Mouse (Mus musculus) C2C12 (cell line): ENCODE results near the gene Sh2d6. TPM values are rescaled to one million over a fixed set of nuclear protein-coding genes. Genes with fewer than 3 reads are reported as not detected.

ENCODE experiments used
- H3K27me3 ChIP-seq: one replicate; pipeline ENCODE4 v1.6.1; 2011; ENCODE audit not compliant: control insufficient read depth, insufficient read depth, insufficient read length
- H3K36me3 ChIP-seq: one replicate; pipeline ENCODE4 v1.6.1; 2011; ENCODE audit not compliant: control insufficient read depth, insufficient read depth
- H3K4me3 ChIP-seq: one replicate; pipeline ENCODE4 v1.5.1; 2011; ENCODE audit warnings: mild to moderate bottlenecking, control low read depth; ENCODE audit not compliant: poor library complexity, insufficient read depth, severe bottlenecking
- H3K79me2 ChIP-seq: one replicate; pipeline ENCODE4 v1.6.1; 2011; ENCODE audit not compliant: control insufficient read depth, insufficient read depth
- H3K79me3 ChIP-seq: one replicate; pipeline ENCODE4 v1.6.1; 2011; ENCODE audit warnings: low read depth, control low read depth
- H3ac ChIP-seq: one replicate; pipeline ENCODE3; 2011; ENCODE audit warnings: low read depth; ENCODE audit not compliant: control insufficient read depth, insufficient read length
- CEBPB ChIP-seq: IDR thresholded peaks from one replicate; pipeline ENCODE4 v1.6.1; 2011; ENCODE audit warnings: low read depth, mild to moderate bottlenecking, control low read depth, moderate library complexity
- CTCF ChIP-seq: IDR thresholded peaks from one replicate; pipeline ENCODE4 v1.5.1; 2011; ENCODE audit not compliant: control insufficient read depth, insufficient read depth, insufficient read length
- FOSL1 ChIP-seq: IDR thresholded peaks from one replicate; pipeline ENCODE4 v1.8.0; 2011; ENCODE audit warnings: mild to moderate bottlenecking, low read length; ENCODE audit not compliant: poor library complexity, insufficient read depth, severe bottlenecking
- MAX ChIP-seq: IDR thresholded peaks from one replicate; pipeline ENCODE4 v1.6.1; 2011; ENCODE audit warnings: mild to moderate bottlenecking, control low read depth
- MYOD1 ChIP-seq: IDR thresholded peaks from one replicate; pipeline ENCODE4 v1.6.1; 2011; ENCODE audit warnings: low read depth; ENCODE audit not compliant: control insufficient read depth, insufficient read length
- MYOG ChIP-seq: IDR thresholded peaks from one replicate; pipeline ENCODE4 v1.6.1; 2011; ENCODE audit not compliant: control insufficient read depth, insufficient read length; ENCODE audit errors: extremely low read depth
- USF1 ChIP-seq: IDR thresholded peaks from one replicate; pipeline ENCODE4 v1.6.1; 2011; ENCODE audit warnings: low read depth, mild to moderate bottlenecking, control low read depth, moderate library complexity
- polyA plus RNA-seq: library from polyadenylated mRNA; unstranded; fragments of >200 nt; fragmentation: generic; extraction: Trizol; gene quantifications from one replicate; pipeline ENCODE4 v1.2.1, GENCODE M21; 2012; ENCODE audit warnings: missing spikeins

Gene Sh2d6
- polyA plus RNA-seq, 1 experiment: 0.26 TPM

DNA sequence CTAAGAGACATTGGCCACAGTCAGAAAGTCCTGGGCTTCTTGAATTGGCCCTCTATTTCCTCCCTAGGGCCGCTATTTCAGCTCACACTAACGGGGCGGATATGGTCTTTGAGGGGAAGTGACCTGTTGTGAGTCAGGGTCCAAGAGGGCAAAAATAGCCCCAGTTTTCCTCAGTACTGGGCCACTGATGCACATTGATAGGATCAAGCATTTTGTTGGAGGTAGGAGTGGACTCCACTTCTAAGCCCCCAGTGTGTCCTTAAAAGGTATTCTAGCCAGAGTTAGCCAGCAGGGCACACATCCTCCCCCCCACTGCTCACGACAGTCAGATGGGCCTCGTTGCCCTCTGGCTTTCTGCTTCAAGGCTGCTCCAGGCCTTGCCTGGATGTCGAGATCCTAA, 28.5 kb upstream of the Sh2d6 start:
- Histone ChIP-seq H3K4me3 (peak overlapping the region; percentile 43), H3K79me3 (peaks cover 30% of the 10 kb centered on the region), H3K79me2 (peaks cover 55% of the 10 kb centered on the region), H3K36me3 (peaks cover 2% of the 10 kb centered on the region), H3ac (peak overlapping the region; percentile 81), H3K27me3 (no peaks in the 10 kb centered on the region)
- no peak for TF ChIP-seq CEBPB

DNA sequence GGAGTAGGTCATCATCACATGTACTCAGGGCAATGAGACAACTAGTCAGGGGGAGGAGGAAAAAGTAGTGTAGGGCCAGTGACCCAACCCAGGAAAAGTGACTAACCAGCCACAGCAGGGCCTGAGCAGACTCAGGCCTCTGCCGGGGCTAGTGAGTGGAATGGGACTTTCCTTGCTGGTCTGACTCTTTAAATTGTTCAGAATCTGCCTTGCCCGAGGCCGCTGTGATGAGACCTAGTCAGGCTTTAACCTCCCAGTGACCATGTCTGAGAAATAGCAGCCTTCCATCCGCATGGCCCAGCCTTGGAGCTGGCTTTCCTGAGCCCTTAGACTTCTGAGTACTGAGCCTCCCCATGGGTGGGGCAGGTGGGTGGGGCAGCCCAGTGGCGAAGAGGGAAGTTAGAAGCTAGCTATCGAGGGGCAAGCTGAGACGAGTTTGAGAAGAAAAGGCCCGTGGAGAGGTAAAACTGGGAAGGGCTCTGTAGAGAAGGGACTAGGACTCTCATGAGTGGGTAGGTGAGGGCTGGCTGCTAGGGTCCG, 27.6 kb upstream of the Sh2d6 start:
- no peak for TF ChIP-seq MYOG
- TF ChIP-seq CEBPB: no peak
- TF ChIP-seq CTCF: no peak
- peak; percentile 44 for TF ChIP-seq USF1
- TF ChIP-seq MAX: no peak
- no peak for TF ChIP-seq MYOD1
- Histone ChIP-seq H3K79me2 (peaks cover 46% of the 10 kb centered on the region), H3K4me3 (peak overlapping the region; percentile 43), H3ac (peak overlapping the region; percentile 81), H3K36me3 (no peaks in the 10 kb centered on the region), H3K27me3 (no peaks in the 10 kb centered on the region), H3K79me3 (peaks cover 28% of the 10 kb centered on the region)

DNA sequence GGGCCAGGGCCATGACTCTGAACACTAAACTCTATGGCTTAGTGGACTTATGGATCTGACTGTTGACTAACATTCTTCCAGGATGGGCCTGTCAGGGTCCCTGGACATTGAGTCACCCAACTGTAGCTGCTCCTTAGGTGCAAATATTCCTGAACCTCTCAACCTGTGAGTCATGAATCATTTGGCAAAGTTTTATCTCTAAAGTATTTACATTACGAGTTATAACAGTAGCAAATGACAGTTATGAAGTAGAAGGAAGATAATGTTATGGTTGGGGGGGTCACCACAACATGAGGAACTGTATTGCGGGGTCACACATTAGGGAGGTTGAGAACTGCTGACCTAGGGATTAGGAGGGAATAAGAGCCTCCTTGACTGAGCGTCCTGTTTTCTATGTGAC, 26.4 kb upstream of the Sh2d6 start:
- Histone ChIP-seq H3K36me3 (no peaks in the 10 kb centered on the region), H3ac (no peak overlapping the region), H3K27me3 (no peaks in the 10 kb centered on the region), H3K79me2 (peaks cover 33% of the 10 kb centered on the region), H3K4me3 (no peak overlapping the region), H3K79me3 (peaks cover 22% of the 10 kb centered on the region)
- TF ChIP-seq MYOD1 (no peak), MAX (no peak), CTCF (no peak), CEBPB (no peak), FOSL1 (no peak), USF1 (no peak), MYOG (no peak)

DNA sequence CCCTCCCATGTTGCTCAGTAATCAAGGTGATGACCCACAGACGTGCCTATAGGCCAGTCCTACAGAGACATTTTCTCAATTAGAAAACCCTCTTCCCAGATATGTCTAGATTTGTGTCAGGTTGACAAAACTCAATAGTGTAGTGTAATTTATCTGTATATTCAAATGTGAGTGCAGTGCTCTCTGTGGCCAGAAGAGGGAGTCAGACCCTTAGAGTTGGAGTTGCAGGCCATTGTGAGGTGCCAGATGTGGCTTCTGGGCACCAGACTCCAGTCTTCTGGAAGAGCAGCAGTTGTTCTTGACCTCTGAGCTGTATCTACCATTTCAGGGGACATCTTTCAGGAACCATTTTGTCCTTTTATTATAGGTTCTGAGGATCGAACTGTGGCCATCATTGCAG, 25.6 kb upstream of the Sh2d6 start:
- Histone ChIP-seq H3K27me3 (no peaks in the 10 kb centered on the region), H3K4me3 (no peak overlapping the region), H3K79me3 (peaks cover 22% of the 10 kb centered on the region), H3K79me2 (peaks cover 30% of the 10 kb centered on the region), H3ac (no peak overlapping the region), H3K36me3 (no peaks in the 10 kb centered on the region)
- TF ChIP-seq CEBPB (no peak), USF1 (no peak), MYOG (no peak), CTCF (no peak), MYOD1 (no peak), FOSL1 (no peak), MAX (no peak)

DNA sequence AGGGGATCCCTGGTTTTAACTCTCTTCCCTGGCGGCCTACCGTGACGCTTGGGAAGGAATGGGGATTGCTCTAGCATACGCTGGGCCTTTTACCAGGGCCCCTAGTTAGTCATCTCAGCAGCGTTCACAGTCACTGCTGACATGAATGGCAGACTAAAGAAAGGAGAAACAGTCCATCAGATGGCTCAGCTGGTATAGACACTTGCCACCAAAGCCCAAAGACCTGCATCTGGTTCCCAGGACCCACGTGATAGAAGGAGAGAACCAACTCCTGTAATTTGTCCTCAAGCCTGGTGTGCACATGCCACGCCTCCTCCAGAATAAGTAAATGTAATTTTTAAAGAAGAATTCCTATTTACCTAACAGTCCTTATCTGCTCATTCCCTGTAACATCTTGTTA, 23.9 kb upstream of the Sh2d6 start:
- Histone ChIP-seq H3K79me2 (peaks cover 13% of the 10 kb centered on the region), H3ac (no peak overlapping the region), H3K4me3 (no peak overlapping the region), H3K79me3 (peaks cover 12% of the 10 kb centered on the region), H3K27me3 (no peaks in the 10 kb centered on the region), H3K36me3 (no peaks in the 10 kb centered on the region)
- TF ChIP-seq MYOG (no peak), FOSL1 (no peak), USF1 (no peak), MAX (no peak), MYOD1 (no peak), CTCF (no peak), CEBPB (no peak)

DNA sequence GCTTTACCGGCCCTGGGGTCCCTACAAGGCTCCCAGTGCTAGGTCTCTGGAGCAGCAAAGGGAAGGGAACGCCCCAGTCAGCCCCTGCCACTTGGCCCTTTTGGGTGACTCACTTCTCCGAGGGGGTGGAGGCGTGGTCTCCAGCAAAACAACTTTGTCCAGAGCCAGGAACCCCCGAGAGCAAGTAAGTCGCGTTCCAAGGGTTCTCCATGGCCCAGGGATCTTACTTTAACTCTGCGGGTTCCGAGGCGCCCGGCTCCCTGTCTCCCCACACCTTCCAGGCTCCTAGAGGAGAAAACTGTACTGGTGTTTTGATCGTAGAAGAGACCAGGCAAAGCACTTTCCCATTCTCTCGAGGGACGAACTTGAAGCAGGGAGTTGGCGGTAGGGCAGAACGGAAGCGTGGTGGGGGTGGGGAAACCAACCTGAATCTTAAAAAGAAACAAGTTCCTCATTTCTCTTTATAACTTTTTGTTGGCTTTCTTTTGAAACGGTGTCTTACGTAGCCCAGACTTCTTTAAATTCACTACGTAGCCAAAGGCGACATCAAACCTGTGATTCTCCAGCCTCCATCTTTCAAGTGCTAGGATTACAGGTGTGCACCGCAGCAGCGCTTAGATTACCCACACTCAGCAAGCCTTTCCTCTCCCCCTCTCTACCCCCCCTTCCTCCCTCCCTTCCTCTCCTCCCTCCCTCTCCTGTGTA, 22.9 kb upstream of the Sh2d6 start, which contains the start of gene Capg:
Capg (plus strand) TSS at position 109 of the 705 bp plus-strand sequence.
- H3K36me3 ChIP-seq: no peaks in the 10 kb centered on the region
- H3K4me3 ChIP-seq: peak within 1 kb of the TSS; percentile 18
- H3ac ChIP-seq: peak within 1 kb of the TSS; percentile 24
- no peaks in the 10 kb centered on the region for H3K27me3 ChIP-seq
- peaks cover 4% of the 10 kb centered on the region for H3K79me2 ChIP-seq
- H3K79me3 ChIP-seq: peaks cover 2% of the 10 kb centered on the region
- TF ChIP-seq MAX (no peak), USF1 (no peak), CTCF (no peak), CEBPB (no peak), MYOD1 (no peak), FOSL1 (no peak), MYOG (no peak)
